Mouse (Mus musculus) kidney, embryonic 16.5 days (tissue): Measurements from ENCODE around the gene Cdk14. TPM values are rescaled to one million over a fixed set of nuclear protein-coding genes. Genes with fewer than 3 reads are reported as not detected.

ENCODE experiments used
- ATAC-seq: fragments of 200-750 bp; cut with Nextera tagmentation; 2 replicates; pipeline ENCODE4 v1.8.0; 2017; ENCODE audit warnings: moderate TSS enrichment; ENCODE audit not compliant: low FRiP score, low TSS enrichment
- H3K27ac ChIP-seq: fragments of 300-500 bp; sonication (generic); 2 replicates; pipeline ENCODE4 v1.5.1; 2014; ENCODE audit warnings: low read length
- H3K27me3 ChIP-seq: fragments of 300-500 bp; sonication (generic); 2 replicates; pipeline ENCODE4 v1.6.1; 2014; ENCODE audit warnings: low read length, control low read depth, mixed read lengths; ENCODE audit not compliant: insufficient read depth
- H3K36me3 ChIP-seq: fragments of 300-500 bp; sonication (generic); 2 replicates; pipeline ENCODE4 v1.6.1; 2014; ENCODE audit warnings: low read length, control low read depth, mixed read lengths; ENCODE audit not compliant: insufficient read depth
- H3K4me1 ChIP-seq: fragments of 300-500 bp; sonication (generic); 2 replicates; pipeline ENCODE4 v1.6.1; 2014; ENCODE audit warnings: low read length, control low read depth, mixed read lengths; ENCODE audit not compliant: insufficient read depth
- H3K4me2 ChIP-seq: fragments of 300-500 bp; sonication (generic); replicated peaks from 2 replicates; pipeline ENCODE4 v1.6.1; 2014; ENCODE audit warnings: low read depth, low read length
- H3K4me3 ChIP-seq: fragments of 300-500 bp; sonication (generic); 2 replicates; pipeline ENCODE4 v1.5.1; 2014; ENCODE audit warnings: mild to moderate bottlenecking, low read length
- H3K9ac ChIP-seq: fragments of 300-500 bp; sonication (generic); replicated peaks from 2 replicates; pipeline ENCODE4 v1.6.1; 2014; ENCODE audit warnings: low read length
- H3K9me3 ChIP-seq: fragments of 300-500 bp; sonication (generic); 2 replicates; pipeline ENCODE4 v1.6.1; 2016; ENCODE audit warnings: low read length, control low read depth
- WGBS: fragments of 180-500 bp; shearing (Covaris S2); extraction: QIAGEN DNeasy Blood & Tissue Kit; methylation state at CpG from one replicate; pipeline ENCODE4 v1.1.7; 2014; 5-methylcytosine and 5-hydroxymethylcytosine counted together
- polyA plus RNA-seq: library from polyadenylated mRNA; unstranded; fragments of >200 nt; fragmentation: Nextera tagmentation; extraction: Ambion mirVana; gene quantifications from 2 replicates; pipeline ENCODE4 v1.2.1, GENCODE M21; 2015

Cdk14 gene
- polyA plus RNA-seq, 1 experiment from 2014 or later = 10.2 TPM

DNA sequence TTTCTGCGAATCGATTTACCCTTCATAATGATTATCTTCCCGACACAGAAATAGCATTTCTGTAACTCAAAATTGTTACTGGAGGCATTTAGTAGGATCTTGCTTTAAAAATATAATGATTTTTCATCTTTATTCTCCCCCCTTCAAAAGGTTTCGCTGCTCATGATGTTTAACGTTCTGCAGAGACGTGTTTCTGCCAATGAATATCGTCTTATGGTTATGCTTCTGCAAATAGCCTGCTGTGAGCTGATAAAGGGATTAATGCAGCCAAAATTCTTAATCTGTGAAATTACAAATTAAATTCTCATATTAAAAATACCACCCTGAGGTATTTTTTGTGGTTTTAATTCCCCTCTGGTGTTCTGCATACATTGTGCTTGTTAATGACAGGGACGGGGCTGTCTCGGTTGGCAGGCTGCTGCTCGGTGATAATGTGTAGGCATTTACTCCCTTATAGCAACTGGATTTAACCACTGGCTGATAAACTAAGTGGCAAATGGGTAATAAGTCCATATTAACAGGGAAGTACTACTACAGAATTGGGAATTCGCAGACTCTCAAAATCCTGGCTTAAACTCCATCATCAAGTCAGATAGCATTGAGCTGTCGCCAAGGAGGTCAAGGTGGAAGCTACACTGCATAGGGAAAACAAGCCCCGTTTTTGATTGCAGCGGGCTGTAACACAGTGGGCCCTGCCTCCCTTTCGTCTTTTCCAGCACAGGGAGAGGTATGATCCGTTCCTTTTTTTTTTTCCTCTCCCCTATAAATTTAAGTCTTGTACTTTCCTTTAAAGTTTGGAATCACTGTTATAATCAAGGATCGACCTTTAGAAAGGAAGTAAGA lies 528.0 kb downstream of the Cdk14 start:
- Histone ChIP-seq H3K4me1 (peaks cover 14% of the 10 kb centered on the region), H3K9me3 (no peaks in the 10 kb centered on the region), H3K4me2 (no peak overlapping the region), H3K4me3 (no peak overlapping the region), H3K36me3 (no peaks in the 10 kb centered on the region), H3K27ac (no peak overlapping the region), H3K27me3 (no peaks in the 10 kb centered on the region), H3K9ac (no peak overlapping the region)
- no peak for ATAC-seq
- 63% methylated on average over 17 of the region's 17 CpGs for WGBS

DNA sequence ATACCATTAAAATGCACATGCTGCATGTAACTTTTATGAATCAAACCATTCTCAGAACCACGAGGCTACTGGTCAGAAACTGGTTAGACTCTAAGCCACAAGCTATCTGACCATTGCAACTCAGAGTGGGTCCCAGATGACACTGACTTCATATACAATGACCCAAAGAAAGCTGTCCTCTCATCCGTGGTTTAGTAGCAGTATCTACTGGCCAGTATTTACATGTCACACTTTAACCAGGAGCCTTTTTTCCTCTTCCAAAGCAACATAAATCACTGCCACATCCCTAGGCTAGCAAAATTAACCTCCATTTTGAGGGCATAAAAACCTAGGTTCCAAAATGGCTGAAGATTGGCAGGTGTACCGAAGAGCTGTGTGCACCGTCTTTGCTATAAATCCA lies 533.0 kb downstream of the Cdk14 start:
- WGBS = 71% methylated on average over 4 of the region's 4 CpGs
- no peak overlapping the region for H3K4me2 ChIP-seq
- H3K9ac ChIP-seq = no peak overlapping the region
- H3K27ac ChIP-seq = no peak overlapping the region; the same call in 1 of the 2 replicates
- ATAC-seq = 0 out of 2 replicates have a peak, but pooled peaks have one; percentile 54
- no peak overlapping the region for H3K4me3 ChIP-seq
- no peaks in the 10 kb centered on the region for H3K27me3 ChIP-seq
- H3K4me1 ChIP-seq = peaks cover 5% of the 10 kb centered on the region
- H3K36me3 ChIP-seq = no peaks in the 10 kb centered on the region
- no peaks in the 10 kb centered on the region for H3K9me3 ChIP-seq

DNA sequence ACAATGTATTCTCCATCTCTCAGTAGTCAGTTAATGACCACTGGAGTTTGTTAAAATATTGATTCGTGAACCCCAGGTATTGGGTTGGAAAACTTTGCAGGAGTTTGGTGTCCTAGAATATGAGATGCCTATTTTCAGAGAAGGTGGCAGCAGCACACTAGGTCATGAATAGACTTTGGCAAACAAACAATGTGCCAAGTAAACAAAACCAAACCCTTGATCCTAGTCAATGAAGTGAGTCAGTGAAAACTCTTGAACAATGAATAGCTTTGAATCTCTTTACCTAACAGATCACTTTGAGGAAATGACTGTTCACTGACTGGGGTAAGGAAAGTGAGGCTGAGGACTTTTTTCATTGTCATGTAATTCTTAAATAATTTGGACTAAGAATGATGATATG lies 537.3 kb downstream of the Cdk14 start:
- Histone ChIP-seq H3K4me2 (no peak overlapping the region), H3K4me3 (no peak overlapping the region), H3K27ac (no peak overlapping the region), H3K9me3 (no peaks in the 10 kb centered on the region; the same call in 1 of the 2 replicates), H3K36me3 (no peaks in the 10 kb centered on the region), H3K27me3 (no peaks in the 10 kb centered on the region), H3K4me1 (peaks cover 3% of the 10 kb centered on the region), H3K9ac (no peak overlapping the region)
- no peak for ATAC-seq
- 97% methylated on average over 1 of the region's 1 CpGs for WGBS

DNA sequence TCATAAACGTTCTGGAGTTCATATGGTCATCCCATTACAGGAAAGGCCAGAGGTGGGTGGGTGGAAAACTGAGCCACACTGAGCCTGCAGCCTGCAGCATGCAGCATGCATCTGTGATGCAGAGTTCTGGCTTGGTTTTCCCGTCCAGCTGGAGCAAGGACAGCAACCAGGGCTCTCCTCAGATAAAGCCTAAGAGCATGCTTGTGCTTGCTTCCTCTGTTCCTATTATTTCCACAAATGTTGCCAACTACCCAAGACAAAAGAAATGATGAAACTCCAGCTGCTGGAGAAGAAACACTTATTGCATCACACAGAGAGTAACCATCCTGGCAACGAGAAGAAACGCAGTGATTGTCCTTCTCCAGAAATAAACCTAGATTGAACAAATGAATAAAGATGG lies 539.8 kb downstream of the Cdk14 start:
- no peak overlapping the region for H3K9ac ChIP-seq
- no peak overlapping the region for H3K4me3 ChIP-seq
- no peaks in the 10 kb centered on the region for H3K36me3 ChIP-seq
- no peak overlapping the region for H3K27ac ChIP-seq
- H3K27me3 ChIP-seq = no peaks in the 10 kb centered on the region
- peaks cover 5% of the 10 kb centered on the region; the same call in 1 of the 2 replicates for H3K4me1 ChIP-seq
- H3K9me3 ChIP-seq = no peaks in the 10 kb centered on the region; the same call in 1 of the 2 replicates
- no peak for ATAC-seq
- no peak overlapping the region for H3K4me2 ChIP-seq
- 66% methylated on average over 4 of the region's 4 CpGs for WGBS

DNA sequence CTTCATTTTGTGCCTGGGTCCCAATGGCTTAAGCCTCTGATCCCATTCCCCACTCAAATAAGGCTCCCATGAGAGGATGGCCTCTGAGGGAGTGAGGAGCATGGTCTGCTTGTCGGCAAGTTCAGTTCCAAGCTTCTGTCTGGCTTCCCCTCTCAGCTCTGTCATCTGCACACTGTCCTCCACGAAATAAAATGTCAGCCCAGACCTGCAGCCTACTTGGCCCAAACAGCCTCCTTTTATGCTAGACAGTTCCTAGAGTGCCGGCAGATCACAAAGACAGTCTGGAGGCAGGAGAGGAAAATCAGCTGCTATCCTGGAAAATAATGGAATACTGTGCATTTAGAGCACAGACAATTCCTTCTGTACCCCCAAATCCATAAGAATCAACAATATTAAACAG lies 541.2 kb downstream of the Cdk14 start:
- Histone ChIP-seq H3K9me3 (no peaks in the 10 kb centered on the region; the same call in 1 of the 2 replicates), H3K9ac (no peak overlapping the region), H3K36me3 (no peaks in the 10 kb centered on the region), H3K27me3 (no peaks in the 10 kb centered on the region), H3K4me2 (no peak overlapping the region), H3K27ac (no peak overlapping the region), H3K4me1 (peaks cover 5% of the 10 kb centered on the region; the same call in 1 of the 2 replicates), H3K4me3 (no peak overlapping the region)
- WGBS = 49% methylated on average over 3 of the region's 3 CpGs
- no peak for ATAC-seq

DNA sequence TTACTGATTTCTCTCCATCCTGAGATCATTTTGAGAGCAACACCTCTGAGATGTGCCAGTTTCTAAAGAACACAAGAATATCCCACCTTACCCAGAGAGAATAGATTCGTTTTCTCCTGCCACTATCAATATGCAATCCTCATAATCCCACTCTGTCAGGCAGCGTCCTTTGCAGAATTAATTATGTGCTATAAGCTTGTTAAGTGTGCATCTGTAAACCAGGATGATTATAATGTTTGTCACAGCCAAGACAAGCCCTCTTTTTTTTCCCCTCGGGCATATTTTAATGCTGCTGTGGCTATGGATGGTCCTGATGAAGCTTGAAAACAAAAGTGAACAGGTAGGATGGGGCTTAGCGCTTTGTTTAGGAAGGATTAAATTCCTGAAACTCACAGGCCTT lies 542.5 kb downstream of the Cdk14 start:
- H3K4me1 ChIP-seq = peaks cover 5% of the 10 kb centered on the region; the same call in 1 of the 2 replicates
- H3K9ac ChIP-seq = no peak overlapping the region
- no peaks in the 10 kb centered on the region; the same call in 1 of the 2 replicates for H3K9me3 ChIP-seq
- no peak for ATAC-seq
- 80% methylated on average over 4 of the region's 4 CpGs for WGBS
- no peak overlapping the region for H3K27ac ChIP-seq
- no peaks in the 10 kb centered on the region for H3K36me3 ChIP-seq
- H3K4me2 ChIP-seq = no peak overlapping the region
- no peaks in the 10 kb centered on the region for H3K27me3 ChIP-seq
- H3K4me3 ChIP-seq = no peak overlapping the region

DNA sequence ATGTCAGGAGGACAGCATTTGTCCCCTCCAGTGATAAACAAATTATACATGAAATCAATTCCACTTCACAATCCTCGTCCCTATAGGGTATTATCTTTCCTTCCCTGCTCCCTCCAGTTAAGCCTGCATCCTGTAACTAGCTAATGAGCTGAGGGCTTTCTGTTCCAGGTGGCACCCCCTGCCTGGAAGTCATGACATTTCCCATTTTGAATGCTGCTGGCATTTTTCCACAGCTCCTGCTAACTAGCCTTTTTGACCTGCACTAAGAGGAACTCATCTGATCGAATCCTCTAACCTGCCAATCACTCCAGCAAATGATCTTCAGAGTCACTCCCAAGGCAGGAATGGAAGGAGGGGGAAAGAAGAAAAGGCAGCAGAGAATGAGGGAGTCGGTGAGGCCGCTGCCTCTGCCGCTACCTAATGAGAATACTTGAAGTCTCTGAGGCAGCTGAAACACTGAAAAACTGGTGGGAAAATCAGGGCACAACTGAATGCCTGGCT lies 542.9 kb downstream of the Cdk14 start:
- Histone ChIP-seq H3K4me2 (no peak overlapping the region), H3K36me3 (no peaks in the 10 kb centered on the region), H3K4me1 (peaks cover 5% of the 10 kb centered on the region; the same call in 1 of the 2 replicates), H3K9ac (no peak overlapping the region), H3K4me3 (no peak overlapping the region), H3K9me3 (no peaks in the 10 kb centered on the region; the same call in 1 of the 2 replicates), H3K27me3 (no peaks in the 10 kb centered on the region), H3K27ac (no peak overlapping the region)
- WGBS = 50% methylated on average over 5 of the region's 5 CpGs
- ATAC-seq = no peak

GRCm38 (mm10) chr5:4876653-4877091 lies 543.4 kb downstream of the Cdk14 start:
- 66% methylated on average over 15 of the region's 15 CpGs for WGBS
- Histone ChIP-seq H3K27ac (no peak overlapping the region), H3K9ac (no peak overlapping the region), H3K4me3 (no peak overlapping the region), H3K36me3 (no peaks in the 10 kb centered on the region), H3K9me3 (no peaks in the 10 kb centered on the region; the same call in 1 of the 2 replicates), H3K27me3 (no peaks in the 10 kb centered on the region), H3K4me1 (peaks cover 5% of the 10 kb centered on the region; the same call in 1 of the 2 replicates), H3K4me2 (peak overlapping the region; percentile 18; the same call in 1 of the 2 replicates)
- ATAC-seq = no peak

DNA sequence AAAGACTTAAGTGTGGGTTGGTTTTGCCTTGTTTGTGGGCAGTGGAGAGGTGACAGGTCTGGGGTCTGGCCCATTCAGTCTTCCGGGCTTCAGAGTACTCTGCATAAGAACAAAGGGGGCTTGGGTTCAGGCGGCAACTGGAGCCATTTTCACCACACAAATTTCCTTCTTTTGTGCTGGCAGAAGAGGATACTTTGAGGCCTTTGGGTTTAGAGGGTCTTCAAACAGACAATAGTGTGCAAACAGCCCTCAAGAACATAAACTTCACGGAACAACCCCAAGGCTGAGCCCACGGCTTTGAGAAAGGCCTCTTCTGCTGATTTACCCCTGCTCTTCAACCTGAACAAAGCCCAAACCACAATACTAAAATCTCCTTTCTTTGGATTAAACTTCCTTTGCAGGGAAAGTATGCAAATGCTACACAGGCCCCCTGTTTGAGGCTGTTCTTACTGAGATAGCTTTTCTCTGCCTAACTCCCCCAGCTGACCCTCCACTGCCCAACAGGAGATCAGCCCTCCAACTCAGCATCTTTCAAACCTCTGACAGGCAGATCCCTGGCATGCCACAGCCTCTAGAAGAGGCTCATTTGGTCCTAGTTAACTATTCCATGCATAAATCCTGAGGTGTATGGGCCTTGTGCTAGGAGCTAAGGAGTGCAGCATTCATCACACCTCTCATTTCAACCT lies 549.9 kb downstream of the Cdk14 start:
- ATAC-seq = no peak
- Histone ChIP-seq H3K4me2 (no peak overlapping the region), H3K9ac (no peak overlapping the region), H3K9me3 (no peaks in the 10 kb centered on the region), H3K4me3 (no peak overlapping the region), H3K27me3 (no peaks in the 10 kb centered on the region), H3K4me1 (peaks cover 28% of the 10 kb centered on the region), H3K27ac (no peak overlapping the region), H3K36me3 (no peaks in the 10 kb centered on the region)
- 72% methylated on average over 4 of the region's 4 CpGs for WGBS
